Mouse (Mus musculus): ENCODE measurements around the gene Inafm2.

Inafm2 gene

GRCm38 (mm10) chr2:118759828-118760227 lies 14.3 kb downstream of the Inafm2 start:
- peak; percentile 57 to 81 for DNase-seq (ENCODE audit: low spot score in 2 of 2)

GRCm38 (mm10) chr2:118760311-118761025 lies 14.9 kb downstream of the Inafm2 start:
- DNase-seq (ENCODE audit: low spot score in 2 of 2): no peak

GRCm38 (mm10) chr2:118761358-118761757 lies 15.8 kb downstream of the Inafm2 start:
- DNase-seq (ENCODE audit: low spot score in 2 of 2): no peak

GRCm38 (mm10) chr2:118761906-118762783 lies 16.6 kb downstream of the Inafm2 start, which contains the start of gene Ccdc9b:
Gene Ccdc9b (minus strand): TSS chr2:118762661.
- peak in 1 of 2 experiments; percentile 38 for DNase-seq (ENCODE audit: low spot score in 2 of 2)

- DNase-seq (ENCODE audit: low spot score in 2 of 2): no peak
These were observed 17.2 kb downstream of the Inafm2 start for GRCm38 (mm10) chr2:118762784-118763148.

GRCm38 (mm10) chr2:118763469-118763868 lies 17.9 kb downstream of the Inafm2 start:
- DNase-seq (ENCODE audit: low spot score in 2 of 2): no peak

GRCm38 (mm10) chr2:118764094-118764831 lies 18.7 kb downstream of the Inafm2 start:
- peak in 1 of 2 experiments; percentile 59 for DNase-seq (ENCODE audit: low spot score in 2 of 2)

- no peak for DNase-seq (ENCODE audit: low spot score in 2 of 2)
These were observed 19.3 kb downstream of the Inafm2 start for GRCm38 (mm10) chr2:118764875-118765274.

- no peak for DNase-seq (ENCODE audit: low spot score in 2 of 2)
These were observed 20.8 kb downstream of the Inafm2 start for GRCm38 (mm10) chr2:118766041-118767033.

GRCm38 (mm10) chr2:118772158-118772874 lies 26.8 kb downstream of the Inafm2 start, which contains the start of gene Phgr1:
Gene Phgr1 (plus strand): TSS chr2:118772769.
- DNase-seq (ENCODE audit: low spot score in 2 of 2): no peak

- no peak for DNase-seq (ENCODE audit: low spot score in 2 of 2)
These were observed 29.0 kb downstream of the Inafm2 start for GRCm38 (mm10) chr2:118774536-118774935.

GRCm38 (mm10) chr2:118775396-118775795 lies 29.8 kb downstream of the Inafm2 start:
- DNase-seq (ENCODE audit: low spot score in 2 of 2): no peak

GRCm38 (mm10) chr2:118775846-118776245 lies 30.3 kb downstream of the Inafm2 start:
- no peak for DNase-seq (ENCODE audit: low spot score in 2 of 2)

- no peak for DNase-seq (ENCODE audit: low spot score in 2 of 2)
These were observed 30.7 kb downstream of the Inafm2 start for GRCm38 (mm10) chr2:118776295-118776694.

GRCm38 (mm10) chr2:118778418-118778817 lies 32.9 kb downstream of the Inafm2 start:
- no peak for DNase-seq (ENCODE audit: low spot score in 2 of 2)

- DNase-seq (ENCODE audit: low spot score in 2 of 2): no peak
These were observed 33.5 kb downstream of the Inafm2 start for GRCm38 (mm10) chr2:118779065-118779464.

- DNase-seq (ENCODE audit: low spot score in 2 of 2): peak; percentile 57 to 77
These were observed 34.2 kb downstream of the Inafm2 start, which contains the start of gene Disp2 for GRCm38 (mm10) chr2:118779504-118780480. Gene Disp2 (plus strand): TSS chr2:118779719.

- no peak for DNase-seq (ENCODE audit: low spot score in 2 of 2)
These were observed 35.6 kb downstream of the Inafm2 start for GRCm38 (mm10) chr2:118781115-118781514.

GRCm38 (mm10) chr2:118782303-118782702 lies 36.7 kb downstream of the Inafm2 start:
- no peak for DNase-seq (ENCODE audit: low spot score in 2 of 2)
